Mouse (Mus musculus) adrenal gland, postnatal 4 days (tissue): ENCODE data around the gene Dapp1. TPM values are rescaled to one million over a fixed set of nuclear protein-coding genes. Genes with fewer than 3 reads are reported as not detected.

Experiments
- DNase-seq, 2 experiments: peaks; one replicate each; pipeline ENCODE4 v3.0.0; 2021 to 2022; ENCODE audit warnings: low spot score in 2 of 2, mixed read lengths in 2 of 2
- long read RNA-seq, 2 experiments: library from polyadenylated mRNA; stranded (forward); transcript quantifications; one replicate each; pipeline ENCODE4 v2.0.0; 2021
- total RNA-seq, 2 experiments: library from RNA; stranded (reverse); gene quantifications; 2 replicates each; pipeline ENCODE4 v1.2.3; 2021

The Dapp1 gene
- 10 to 100 TPM; 11.6 to 13.8 TPM for total RNA-seq
- long read RNA-seq, experiment 1, transcript Dapp1-201 (9 exons, 3,083 nt), result major isoform, 6 of 7 reads
- long read RNA-seq, experiment 1, partial matches to known transcripts, result 0 of 7 reads
- long read RNA-seq, experiment 1, other reads (novel, unspliced or antisense), result 1 of 7 reads
- long read RNA-seq, experiment 2, transcript Dapp1-201 (9 exons, 3,083 nt), result major isoform, 19 of 25 reads
- long read RNA-seq, experiment 2, partial matches to known transcripts, result 1 of 25 reads
- long read RNA-seq, experiment 2, other reads (novel, unspliced or antisense), result 5 of 25 reads

- peak; percentile 28 to 32 for DNase-seq
These were observed at the start of gene Dapp1 for GRCm38 (mm10) chr3:137981382-137981750. Dapp1 (minus strand) TSS chr3:137981545.

- no peak for DNase-seq
These were observed 49.2 kb upstream of the Dapp1 start for GRCm38 (mm10) chr3:138030563-138030962.

- no peak for DNase-seq
These were observed 48.0 kb upstream of the Dapp1 start for GRCm38 (mm10) chr3:138029351-138029750.

GRCm38 (mm10) chr3:138027575-138028362 is 46.4 kb upstream of the Dapp1 start:
- DNase-seq, result no peak

GRCm38 (mm10) chr3:138026286-138026685 is 44.9 kb upstream of the Dapp1 start:
- no peak for DNase-seq

GRCm38 (mm10) chr3:138022651-138023050 is 41.3 kb upstream of the Dapp1 start:
- DNase-seq, result no peak

GRCm38 (mm10) chr3:138022003-138022402 is 40.7 kb upstream of the Dapp1 start:
- no peak for DNase-seq

GRCm38 (mm10) chr3:138016810-138017209 is 35.5 kb upstream of the Dapp1 start:
- DNase-seq, result no peak

GRCm38 (mm10) chr3:138014725-138015124 is 33.4 kb upstream of the Dapp1 start:
- DNase-seq, result no peak

- no peak for DNase-seq
These were observed 31.0 kb upstream of the Dapp1 start for GRCm38 (mm10) chr3:138012351-138012750.

- no peak for DNase-seq
These were observed 26.8 kb upstream of the Dapp1 start for GRCm38 (mm10) chr3:138008152-138008551.

GRCm38 (mm10) chr3:138006896-138007295 is 25.6 kb upstream of the Dapp1 start:
- no peak for DNase-seq

GRCm38 (mm10) chr3:138003264-138003663 is 21.9 kb upstream of the Dapp1 start:
- no peak for DNase-seq

GRCm38 (mm10) chr3:138002545-138002944 is 21.2 kb upstream of the Dapp1 start:
- no peak for DNase-seq

GRCm38 (mm10) chr3:138001865-138002264 is 20.5 kb upstream of the Dapp1 start:
- no peak for DNase-seq

GRCm38 (mm10) chr3:138000724-138001069 is 19.4 kb upstream of the Dapp1 start:
- peak in 1 of 2 experiments; percentile 10 for DNase-seq

- DNase-seq, result no peak
These were observed 18.8 kb upstream of the Dapp1 start for GRCm38 (mm10) chr3:138000062-138000723.

GRCm38 (mm10) chr3:137999224-137999790 is 18.0 kb upstream of the Dapp1 start:
- DNase-seq, result no peak

- no peak for DNase-seq
These were observed 17.3 kb upstream of the Dapp1 start for GRCm38 (mm10) chr3:137998491-137999223.

- no peak for DNase-seq
These were observed 14.1 kb upstream of the Dapp1 start for GRCm38 (mm10) chr3:137995486-137995885.

- DNase-seq, result no peak
These were observed 12.9 kb upstream of the Dapp1 start for GRCm38 (mm10) chr3:137994196-137994595.
